Mouse (Mus musculus) kidney, adult 2 months (tissue): Measurements from ENCODE around the gene Urad.

ENCODE experiments used
- CTCF ChIP-seq: fragments of 200-500 bp; conservative IDR thresholded peaks from 2 replicates; pipeline ENCODE4 v1.5.1; 2011; ENCODE audit warnings: low read depth, mild to moderate bottlenecking, control low read depth, low read length, moderate library complexity, mixed read lengths; ENCODE audit not compliant: insufficient read depth, insufficient read length
- POLR2A ChIP-seq: fragments of 200-500 bp; IDR thresholded peaks from one replicate; pipeline ENCODE4 v1.6.1; 2011; ENCODE audit warnings: low read depth, low read length, control low read depth

DNA sequence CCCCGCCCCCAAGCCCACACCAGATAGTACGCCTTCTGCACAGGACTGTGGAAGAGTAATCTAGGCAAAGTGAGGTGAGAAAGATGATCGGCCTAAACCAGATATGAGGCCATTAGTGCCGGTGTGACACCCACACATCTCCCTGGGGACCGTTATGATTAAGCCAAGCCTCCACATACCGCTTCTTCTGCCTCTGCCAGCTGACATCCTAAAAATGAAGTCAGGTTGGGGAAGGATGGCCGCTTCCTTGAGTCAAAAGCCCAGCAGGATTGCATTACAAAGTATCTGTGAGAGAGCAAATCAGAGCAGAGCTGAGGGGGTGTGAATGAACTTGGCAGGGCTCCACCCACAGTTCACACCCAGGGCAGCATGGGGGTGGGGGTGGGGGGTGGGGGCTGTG is 10.5 kb upstream of the Urad start:
- TF ChIP-seq CTCF (no peak), POLR2A (no peak)
